Comparison of ENCODE assay signal across 8 mouse cellular contexts in genomic region chr3:146107116-146107849, GRCm38 (mm10). TPM values are rescaled to one million over a fixed set of nuclear protein-coding genes. Genes with fewer than 3 reads are reported as not detected.
DNase-seq lines count a peak whose midpoint lies in the region; ATAC-seq and TF ChIP-seq lines count a peak whose summit lies in the region.

No protein-coding gene starts in this region.

- no peaks in the 10 kb centered on the region for H3K36me3 ChIP-seq in hindbrain, embryonic 12.5 days
- no peaks in the 10 kb centered on the region for H3K36me3 ChIP-seq in stomach, postnatal 0 days (ENCODE audit: control insufficient read depth, insufficient read depth, low read length)

- ATAC-seq in hindbrain, embryonic 12.5 days (ENCODE audit: low FRiP score) = peak; percentile 77
- peak; percentile 44 for ATAC-seq in megakaryocyte, adult 5-6 weeks (ENCODE audit: poor library complexity, severe bottlenecking)
- peak; percentile 70; the same call in 1 of the 2 replicates for ATAC-seq in stomach, postnatal 0 days (ENCODE audit: low FRiP score, low TSS enrichment)

- DNase-seq in left cerebral cortex, adult 2 months (ENCODE audit: extremely low spot score in 1 of 2, low spot score in 2 of 2) = no peak
- DNase-seq in left cerebral cortex, adult 8-10 months (ENCODE audit: low spot score in 2 of 2) = no peak
- DNase-seq in MN1 (ENCODE audit: low spot score) = peak; percentile 83
- peak; percentile 62 for DNase-seq in embryo, embryonic 10 days (ENCODE audit: low spot score)
- peak; percentile 24 for DNase-seq in stomach, postnatal 0 days (ENCODE audit: low spot score)
- no peak for DNase-seq in thymus, postnatal 10 days (ENCODE audit: low spot score in 2 of 2)

- WGBS in hindbrain, embryonic 12.5 days = 8% methylated on average over 18 of the region's 18 CpGs
- WGBS in stomach, postnatal 0 days = 5% methylated on average over 18 of the region's 18 CpGs

- peak overlapping the region; percentile 45 for H3K4me3 ChIP-seq in left cerebral cortex, adult 2 months
- peak overlapping the region; percentile 36 for H3K4me3 ChIP-seq in hindbrain, embryonic 12.5 days
- peak overlapping the region; percentile 33 for H3K4me3 ChIP-seq in stomach, postnatal 0 days (ENCODE audit: low read depth, low read length)

- peak overlapping the region; percentile 76 for H3K4me2 ChIP-seq in hindbrain, embryonic 12.5 days (replicated peaks)
- H3K4me2 ChIP-seq in stomach, postnatal 0 days (replicated peaks; ENCODE audit: low read depth) = peak overlapping the region; percentile 54

- H3K9me3 ChIP-seq in hindbrain, embryonic 12.5 days (replicated peaks) = no peaks in the 10 kb centered on the region
- H3K9me3 ChIP-seq in stomach, postnatal 0 days (ENCODE audit: control insufficient read depth, low read length) = no peaks in the 10 kb centered on the region

- 0 out of 2 replicates have a peak, but pooled peaks cover 3% of the 10 kb centered on the region for H3K4me1 ChIP-seq in hindbrain, embryonic 12.5 days
- 0 out of 2 replicates have a peak, but pooled peaks cover 2% of the 10 kb centered on the region for H3K4me1 ChIP-seq in stomach, postnatal 0 days (replicated peaks; ENCODE audit: control insufficient read depth, insufficient read depth)

- no peak overlapping the region for H3K27ac ChIP-seq in left cerebral cortex, adult 2 months
- no peak overlapping the region for H3K27ac ChIP-seq in hindbrain, embryonic 12.5 days
- no peak overlapping the region for H3K27ac ChIP-seq in stomach, postnatal 0 days (replicated peaks)

- no peak for TF ChIP-seq EP300 in stomach, postnatal 0 days (optimal IDR thresholded peaks at IDR 0.05)

- peak overlapping the region; percentile 55 for H3K9ac ChIP-seq in hindbrain, embryonic 12.5 days
- no peak overlapping the region for H3K9ac ChIP-seq in stomach, postnatal 0 days (ENCODE audit: low read length)

- TF ChIP-seq CTCF in left cerebral cortex, adult 2 months (IDR thresholded peaks at IDR 0.05) = no peak; the same call in 1 of the 2 replicates
- TF ChIP-seq CTCF in stomach, postnatal 0 days (IDR thresholded peaks at IDR 0.05; ENCODE audit: low read depth) = peak; percentile 58

- intact Hi-C loops in left cerebral cortex, adult 2 months (cut with DNase I) = no loop called here

- H3K27me3 ChIP-seq in hindbrain, embryonic 12.5 days = peaks cover 4% of the 10 kb centered on the region; the same call in 1 of the 2 replicates
- H3K27me3 ChIP-seq in stomach, postnatal 0 days (ENCODE audit: control insufficient read depth, insufficient read depth, low read length) = no peaks in the 10 kb centered on the region

RNA-seq across cellular contexts. Expression of gene Wdr63, which starts 0.6 kb away (rescaled TPM):
- under 1 TPM; 0.21 to 0.25 TPM for total RNA-seq in left cerebral cortex, adult 2 months (2021)
- total RNA-seq in left cerebral cortex, adult 8-10 months (2022) = 1 to 10 TPM in 1 of 4 experiments, under 1 TPM in 3; 0.21 to 1.5 (median 0.29) TPM
- 1.8 TPM in 2 replicates for polyA plus RNA-seq in hindbrain, embryonic 12.5 days (2016; fragmentation: Nextera tagmentation; extraction: Ambion mirVana)
- total RNA-seq in megakaryocyte, adult 5-6 weeks (2015) = not detected in 2 replicates
- total RNA-seq in megakaryocyte, adult 5-6 weeks (2017) = not detected in 2 replicates
- 0.62 and 0.72 TPM in 2 replicates for polyA plus RNA-seq in stomach, postnatal 0 days (2015; fragmentation: Nextera tagmentation; extraction: Ambion mirVana)

RNA-seq across cellular contexts. Expression of gene Mcoln3, which starts 10.0 kb away (rescaled TPM):
- total RNA-seq in left cerebral cortex, adult 2 months (2021) = not detected
- total RNA-seq in left cerebral cortex, adult 8-10 months (2022) = not detected
- 2.3 and 4.4 TPM in 2 replicates for polyA plus RNA-seq in hindbrain, embryonic 12.5 days (2016; fragmentation: Nextera tagmentation; extraction: Ambion mirVana)
- not detected in 2 replicates for total RNA-seq in megakaryocyte, adult 5-6 weeks (2015)
- total RNA-seq in megakaryocyte, adult 5-6 weeks (2017) = 0.07 TPM in 1 of 2 replicates, not detected in the other
- not detected in 2 replicates for polyA plus RNA-seq in stomach, postnatal 0 days (2015; fragmentation: Nextera tagmentation; extraction: Ambion mirVana)

RNA-seq across cellular contexts. Expression of gene Mcoln2, which starts 42.4 kb away (rescaled TPM):
- not detected for total RNA-seq in left cerebral cortex, adult 2 months (2021)
- total RNA-seq in left cerebral cortex, adult 8-10 months (2022) = not detected
- polyA plus RNA-seq in hindbrain, embryonic 12.5 days (2016; fragmentation: Nextera tagmentation; extraction: Ambion mirVana) = 0.35 and 1.1 TPM in 2 replicates
- 0.47 and 3.3 TPM in 2 replicates for total RNA-seq in megakaryocyte, adult 5-6 weeks (2015)
- 0.33 and 2.2 TPM in 2 replicates for total RNA-seq in megakaryocyte, adult 5-6 weeks (2017)
- polyA plus RNA-seq in stomach, postnatal 0 days (2015; fragmentation: Nextera tagmentation; extraction: Ambion mirVana) = 1.9 TPM in 2 replicates

Comparison
In these comparisons a context has a peak if more than half of its experiments do, and no peak if none do; other contexts are left out.
1. DNase-seq: peak in MN1 (single experiment), embryo, embryonic 10 days (single experiment) and stomach, postnatal 0 days (single experiment); none in left cerebral cortex, adult 2 months (0 of 2), left cerebral cortex, adult 8-10 months (0 of 2) and thymus, postnatal 10 days (0 of 2).
2. Peak in every context shown above with its lines, with median percentiles within 50 percentile points of each other: H3K4me3 ChIP-seq and ATAC-seq.